Mouse (Mus musculus) urinary bladder, postnatal 10 days (tissue): ENCODE results near the gene Zfp804a.

ENCODE experiments used
- DNase-seq: peaks from one replicate; pipeline ENCODE4 v3.0.0; 2022; ENCODE audit warnings: low spot score

Zfp804a gene

GRCm38 (mm10) chr2:82282591-82283269 is 229.7 kb downstream of the Zfp804a start:
- DNase-seq, result no peak

GRCm38 (mm10) chr2:82294932-82295493 is 242.0 kb downstream of the Zfp804a start:
- DNase-seq, result no peak
